Mouse (Mus musculus) mouse embryonic stem cell (cell line): ENCODE measurements around the gene Gm20924.
"Not testable (repeated sequence)": the region's sequence is repeated elsewhere in the genome, so short reads cannot be mapped to it uniquely, and the experiment has no call there.

Experiments used
- in situ Hi-C, 2 experiments: fragments of 300-500 bp; cut with MboI; formaldehyde crosslinking; loops; 1 replicate in 1 of 2; 3 replicates in 1 of 2; pipeline ENCODE4 v1.14.3; 2019 to 2020; ENCODE audit warnings: low sequenced_read_pairs in 2 of 2, low pct_unique_long_range_greater_than_20kb in 1 of 2, mixed read lengths in 1 of 2; ENCODE audit not compliant: unreplicated experiment in 1 of 2

Gene Gm20924

DNA sequence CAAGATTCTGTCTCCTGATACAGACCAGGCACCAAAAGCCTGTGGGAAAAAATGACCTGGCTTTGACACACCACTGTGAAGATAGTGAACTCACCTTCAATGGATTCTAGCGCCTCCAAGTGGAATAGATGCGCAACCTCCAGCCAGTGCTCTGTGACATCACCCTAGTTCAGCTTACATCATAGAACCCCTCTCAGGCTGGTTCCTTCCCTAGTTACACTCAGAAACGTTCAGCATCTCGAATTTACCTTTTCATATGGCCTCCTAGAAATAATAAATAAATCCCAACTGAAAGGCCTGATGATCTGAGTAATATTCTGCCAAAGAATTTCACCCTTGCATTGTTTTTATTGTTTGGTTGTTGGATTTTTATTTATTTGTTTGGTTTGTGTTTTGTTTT lies at the start of gene Gm20924:
Gm20924 (minus strand) TSS at position 101 of the 400 bp plus-strand sequence.
- in situ Hi-C loops, result not testable (repeated sequence)
